ENCODE assay signal across 12 mouse cellular contexts in genomic region chr17:85608366-85609093, GRCm38 (mm10). TPM values are rescaled to one million over a fixed set of nuclear protein-coding genes. Genes with fewer than 3 reads are reported as not detected.
A peak's percentile ranks its signal among the peaks of the same experiment; 100 is the strongest.
DNase-seq lines count a peak whose midpoint lies in the region; ATAC-seq and TF ChIP-seq lines count a peak whose summit lies in the region.
"Had no signal": no experiment of that assay in that cellular context is flagged by ENCODE, and none has a peak within 500 bp of the region (broad histone marks: within the 10 kb centered on the region; RNA-seq: fewer than 3 reads in every experiment).

No protein-coding gene starts in this region.

- no peaks in the 10 kb centered on the region for H3K36me3 ChIP-seq in stomach, embryonic 14.5 days (ENCODE audit: control insufficient read depth, insufficient read depth, low read length)
- H3K36me3 ChIP-seq in stomach, postnatal 0 days (ENCODE audit: control insufficient read depth, insufficient read depth, low read length) = no peaks in the 10 kb centered on the region
- no peaks in the 10 kb centered on the region for H3K36me3 ChIP-seq in embryonic facial prominence, embryonic 14.5 days (ENCODE audit: control insufficient read depth, insufficient read depth, low read length)
- H3K36me3 ChIP-seq in midbrain, embryonic 10.5 days = no peaks in the 10 kb centered on the region

- no peak overlapping the region for H3K4me2 ChIP-seq in stomach, embryonic 14.5 days (replicated peaks; ENCODE audit: low read depth, low read length)
- H3K4me2 ChIP-seq in stomach, postnatal 0 days (replicated peaks; ENCODE audit: low read depth) = no peak overlapping the region
- peak overlapping the region; percentile 8 for H3K4me2 ChIP-seq in embryonic facial prominence, embryonic 14.5 days (ENCODE audit: low read depth, low read length)

- under 1% methylated on average over 42 of the region's 42 CpGs for whole genome bisulfite sequencing in stomach, embryonic 14.5 days
- WGBS in stomach, postnatal 0 days = 2% methylated on average over 42 of the region's 42 CpGs
- WGBS in embryonic facial prominence, embryonic 14.5 days = under 1% methylated on average over 28 of the region's 42 CpGs
- WGBS in midbrain, embryonic 10.5 days = under 1% methylated on average over 42 of the region's 42 CpGs

- no peak for DNase-seq in stomach, postnatal 0 days (ENCODE audit: low spot score)
- DNase-seq in embryonic facial prominence, embryonic 14.5 days (ENCODE audit: low spot score) = no peak
- peak; percentile 77 for DNase-seq in midbrain, embryonic 10.5 days (ENCODE audit: low spot score)
- no peak for DNase-seq in urinary bladder, adult 18-20 months (ENCODE audit: low spot score in 2 of 2)
- no peak for DNase-seq in thymus, postnatal 4 days
- DNase-seq in left cerebral cortex, adult 2 months (ENCODE audit: extremely low spot score in 1 of 2, low spot score in 2 of 2) = no peak
- DNase-seq: cerebellum, postnatal 14 days; layer of hippocampus, adult 9-11 months had no signal

- H3K9ac ChIP-seq in stomach, embryonic 14.5 days (replicated peaks; ENCODE audit: low read depth, low read length) = no peak overlapping the region
- H3K9ac ChIP-seq in stomach, postnatal 0 days (ENCODE audit: low read length) = no peak overlapping the region
- peak overlapping the region; percentile 38; the same call in 1 of the 2 replicates for H3K9ac ChIP-seq in embryonic facial prominence, embryonic 14.5 days (ENCODE audit: low read depth, low read length)

- H3K4me1 ChIP-seq in stomach, embryonic 14.5 days (ENCODE audit: control insufficient read depth, insufficient read depth, low read length) = no peaks in the 10 kb centered on the region
- H3K4me1 ChIP-seq in stomach, postnatal 0 days (replicated peaks; ENCODE audit: control insufficient read depth, insufficient read depth) = no peaks in the 10 kb centered on the region
- H3K4me1 ChIP-seq in embryonic facial prominence, embryonic 14.5 days (ENCODE audit: control insufficient read depth, insufficient read depth, low read length) = no peaks in the 10 kb centered on the region
- peaks cover 25% of the 10 kb centered on the region for H3K4me1 ChIP-seq in midbrain, embryonic 10.5 days

- H3K4me3 ChIP-seq in stomach, embryonic 14.5 days (ENCODE audit: low read depth, low read length) = no peak overlapping the region
- no peak overlapping the region for H3K4me3 ChIP-seq in stomach, postnatal 0 days (ENCODE audit: low read depth, low read length)
- 0 out of 2 replicates have a peak overlapping the region, but pooled peaks have one; percentile 5 for H3K4me3 ChIP-seq in embryonic facial prominence, embryonic 14.5 days (ENCODE audit: low read depth, low read length)
- peak overlapping the region; percentile 41 for H3K4me3 ChIP-seq in midbrain, embryonic 10.5 days
- no peak overlapping the region for H3K4me3 ChIP-seq in left cerebral cortex, adult 2 months

- no peak for TF ChIP-seq CTCF in stomach, postnatal 0 days (IDR thresholded peaks at IDR 0.05; ENCODE audit: low read depth)
- TF ChIP-seq CTCF in left cerebral cortex, adult 2 months (IDR thresholded peaks at IDR 0.05) = no peak

- no peak for TF ChIP-seq EP300 in stomach, postnatal 0 days (optimal IDR thresholded peaks at IDR 0.05)

- 0 out of 2 replicates have a peak, but pooled peaks have one; percentile 14 for ATAC-seq in stomach, embryonic 14.5 days (ENCODE audit: insufficient number of reproducible peaks, insufficient read depth, low FRiP score, low read depth)
- no peak for ATAC-seq in stomach, postnatal 0 days (ENCODE audit: low FRiP score, low TSS enrichment)
- ATAC-seq in embryonic facial prominence, embryonic 14.5 days (ENCODE audit: low read depth) = peak; percentile 44; the same call in 1 of the 2 replicates

- intact Hi-C loops in left cerebral cortex, adult 2 months (cut with DNase I) = loop anchor here (5.0 kb wide), 1 partner anchor 121 kb away; no protein-coding TSS in a partner anchor

- H3K27ac ChIP-seq in stomach, embryonic 14.5 days (ENCODE audit: low read length) = no peak overlapping the region
- H3K27ac ChIP-seq in stomach, postnatal 0 days (replicated peaks) = no peak overlapping the region
- no peak overlapping the region for H3K27ac ChIP-seq in embryonic facial prominence, embryonic 14.5 days (replicated peaks; ENCODE audit: low read depth, low read length)
- peak overlapping the region; percentile 46 for H3K27ac ChIP-seq in midbrain, embryonic 10.5 days (replicated peaks)
- H3K27ac ChIP-seq in left cerebral cortex, adult 2 months = no peak overlapping the region

- H3K27me3 ChIP-seq in stomach, embryonic 14.5 days (ENCODE audit: control insufficient read depth, insufficient read depth, low read length) = peaks cover 75% of the 10 kb centered on the region
- H3K27me3 ChIP-seq in stomach, postnatal 0 days (ENCODE audit: control insufficient read depth, insufficient read depth, low read length) = peaks cover 49% of the 10 kb centered on the region
- H3K27me3 ChIP-seq in embryonic facial prominence, embryonic 14.5 days (replicated peaks; ENCODE audit: control insufficient read depth, insufficient read depth, low read length) = peaks cover 87% of the 10 kb centered on the region
- peaks cover 100% of the 10 kb centered on the region for H3K27me3 ChIP-seq in midbrain, embryonic 10.5 days (ENCODE audit: low read depth, poor library complexity, severe bottlenecking)

- H3K9me3 ChIP-seq in stomach, embryonic 14.5 days (ENCODE audit: control insufficient read depth, low read depth, low read length) = no peaks in the 10 kb centered on the region
- H3K9me3 ChIP-seq in stomach, postnatal 0 days (ENCODE audit: control insufficient read depth, low read length) = no peaks in the 10 kb centered on the region
- H3K9me3 ChIP-seq in embryonic facial prominence, embryonic 14.5 days (ENCODE audit: control insufficient read depth, low read length) = no peaks in the 10 kb centered on the region
- H3K9me3 ChIP-seq in midbrain, embryonic 10.5 days (replicated peaks) = no peaks in the 10 kb centered on the region

RNA-seq across cellular contexts. Expression of gene Six3, which starts 4.9 kb away (rescaled TPM):
- polyA plus RNA-seq in stomach, embryonic 14.5 days (2014; fragmentation: Nextera tagmentation; extraction: Ambion mirVana) = not detected in 2 replicates
- polyA plus RNA-seq in stomach, postnatal 0 days (2015; fragmentation: Nextera tagmentation; extraction: Ambion mirVana) = not detected in 2 replicates
- 2.1 and 2.4 TPM in 2 replicates for polyA plus RNA-seq in embryonic facial prominence, embryonic 14.5 days (2014; fragmentation: Nextera tagmentation; extraction: Ambion mirVana)
- 4.0 and 7.9 TPM in 2 replicates for polyA plus RNA-seq in midbrain, embryonic 10.5 days (2016; fragmentation: Nextera tagmentation; extraction: Ambion mirVana)
- total RNA-seq in left cerebral cortex, adult 2 months (2021) = 1 to 10 TPM; 2.0 to 3.6 TPM
- total RNA-seq: gastrocnemius, adult 18-20 months; liver, adult 2 months had no signal
- polyA plus RNA-seq: intestine, embryonic 14.5 days; liver, adult 2 months had no signal

Comparison
In these comparisons a context has a peak if more than half of its experiments do, and no peak if none do; other contexts are left out.
1. H3K4me3 ChIP-seq: peak in embryonic facial prominence, embryonic 14.5 days (single experiment) and midbrain, embryonic 10.5 days (single experiment); none in stomach, embryonic 14.5 days (single experiment), stomach, postnatal 0 days (single experiment) and left cerebral cortex, adult 2 months (single experiment).